Mouse (Mus musculus) frontal cortex, adult (tissue): ENCODE data around the gene Pef1.

Experiments used
- ATAC-seq: cut with Nextera tagmentation; 2 replicates; pipeline ENCODE4 v1.9.2; 2017; ENCODE audit warnings: mild to moderate bottlenecking, moderate library complexity, mixed read lengths; ENCODE audit not compliant: low TSS enrichment

Gene Pef1

GRCm38 (mm10) chr4:130138441-130139213, 36.3 kb downstream of the Pef1 start:
- no peak for ATAC-seq

GRCm38 (mm10) chr4:130139214-130139492, 36.8 kb downstream of the Pef1 start, which contains the start of gene Hcrtr1:
Hcrtr1 (minus strand) TSS chr4:130139359.
- ATAC-seq: no peak

DNA sequence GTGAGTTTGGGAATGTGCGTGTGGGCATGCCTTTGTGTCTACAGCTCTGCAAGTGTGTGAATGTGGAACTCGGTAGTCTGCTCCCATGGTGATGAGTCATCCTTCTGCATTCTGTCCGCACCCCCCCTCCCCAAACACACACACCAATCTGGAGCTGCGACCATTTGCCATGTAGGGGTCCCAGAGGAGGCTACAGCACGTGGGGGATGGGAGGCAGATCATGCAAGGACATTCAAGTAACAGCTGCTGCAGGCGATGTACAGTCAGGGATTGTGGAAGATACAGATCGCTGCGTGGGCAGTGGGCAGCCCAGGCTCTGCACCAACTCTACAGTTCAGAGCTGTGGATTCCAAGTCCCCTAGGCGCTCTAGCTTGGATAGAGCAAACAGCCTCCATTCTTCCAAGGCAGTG, 38.6 kb downstream of the Pef1 start:
- peak; percentile 88 for ATAC-seq

DNA sequence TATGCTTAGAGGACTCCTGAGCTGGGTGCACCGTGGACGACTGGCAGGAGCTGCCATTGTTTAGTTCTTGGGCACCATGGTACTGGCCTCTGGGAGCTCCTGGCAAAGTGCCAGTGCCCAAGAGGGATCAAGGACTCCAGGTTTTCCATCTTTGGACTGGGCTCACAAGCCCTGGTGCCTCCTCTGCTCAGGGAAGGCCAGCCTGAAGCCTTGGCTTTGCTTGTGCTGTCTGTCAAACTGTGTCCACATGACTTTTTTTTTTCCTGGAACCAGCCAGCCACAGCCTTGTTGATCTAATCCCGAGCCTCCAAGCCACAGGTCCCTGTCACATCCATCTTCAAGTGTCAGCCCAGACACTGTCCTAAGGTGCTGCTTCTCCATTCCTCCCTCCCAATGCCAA, 39.4 kb downstream of the Pef1 start:
- ATAC-seq: no peak

DNA sequence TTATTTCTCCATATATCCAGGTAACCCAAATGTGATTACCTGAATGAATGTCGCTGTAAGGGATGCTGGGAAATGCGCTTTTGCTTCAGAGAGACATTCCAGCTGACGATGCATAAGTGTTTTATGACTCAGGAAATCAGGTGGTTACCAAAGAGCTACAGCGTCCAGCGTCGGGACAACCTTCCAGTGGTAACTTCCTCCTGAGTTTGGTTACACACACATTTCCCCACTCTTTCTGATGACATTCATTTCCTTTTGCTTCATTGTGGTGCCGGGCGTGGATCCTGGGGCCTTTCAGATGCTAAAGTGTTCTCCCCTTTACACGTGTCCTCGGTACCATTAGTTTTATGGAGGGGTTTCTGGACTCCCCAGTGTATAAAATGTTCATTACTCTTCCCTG, 46.0 kb downstream of the Pef1 start:
- no peak for ATAC-seq

DNA sequence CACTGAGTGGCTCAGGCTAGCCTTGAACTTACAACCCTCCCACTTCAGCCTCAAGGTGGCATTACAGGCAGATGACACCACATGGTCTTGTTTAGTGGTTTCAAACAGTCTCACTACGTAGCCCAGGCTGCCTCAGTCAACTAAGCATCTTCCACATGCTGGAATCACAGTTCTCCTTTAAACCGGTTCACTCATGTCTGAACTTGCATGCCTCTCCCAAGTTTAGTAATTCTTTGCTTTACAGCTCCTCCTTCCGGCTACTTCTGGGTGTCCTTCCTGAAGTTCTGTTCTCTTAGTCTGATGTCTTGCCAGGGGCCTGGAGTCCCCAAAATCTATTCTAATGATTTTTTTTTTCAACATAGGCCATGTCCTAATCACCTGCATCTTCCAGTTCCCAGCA, 51.9 kb downstream of the Pef1 start:
- no peak for ATAC-seq

DNA sequence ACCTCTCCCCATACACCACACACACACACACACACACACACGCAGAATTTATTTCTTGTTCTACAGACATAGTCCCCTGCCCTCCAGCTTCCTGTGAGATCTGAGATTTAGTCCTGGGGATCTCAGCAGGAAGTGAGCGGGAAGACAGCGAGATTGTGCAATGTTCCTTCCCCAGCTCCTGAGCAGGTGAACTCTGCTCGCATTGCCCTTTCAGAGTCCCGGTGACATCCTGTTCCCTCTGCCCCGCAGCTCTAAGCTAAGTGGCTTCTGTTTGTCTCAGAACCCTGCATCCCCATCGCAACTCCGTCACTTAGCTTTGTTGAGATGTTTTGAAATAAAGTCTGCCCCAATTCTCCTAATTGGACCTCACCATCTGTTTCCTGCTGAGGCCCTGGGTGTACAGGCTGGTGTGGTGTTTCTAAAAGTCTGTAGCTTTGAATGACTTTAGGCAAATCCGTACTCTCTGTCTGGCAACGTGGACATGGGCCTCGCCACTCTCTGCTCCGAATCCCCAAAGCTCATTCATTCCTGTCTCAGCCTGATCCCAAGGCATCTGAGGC, 54.5 kb downstream of the Pef1 start:
- no peak for ATAC-seq

GRCm38 (mm10) chr4:130161349-130161748, 59.0 kb downstream of the Pef1 start:
- ATAC-seq: no peak

DNA sequence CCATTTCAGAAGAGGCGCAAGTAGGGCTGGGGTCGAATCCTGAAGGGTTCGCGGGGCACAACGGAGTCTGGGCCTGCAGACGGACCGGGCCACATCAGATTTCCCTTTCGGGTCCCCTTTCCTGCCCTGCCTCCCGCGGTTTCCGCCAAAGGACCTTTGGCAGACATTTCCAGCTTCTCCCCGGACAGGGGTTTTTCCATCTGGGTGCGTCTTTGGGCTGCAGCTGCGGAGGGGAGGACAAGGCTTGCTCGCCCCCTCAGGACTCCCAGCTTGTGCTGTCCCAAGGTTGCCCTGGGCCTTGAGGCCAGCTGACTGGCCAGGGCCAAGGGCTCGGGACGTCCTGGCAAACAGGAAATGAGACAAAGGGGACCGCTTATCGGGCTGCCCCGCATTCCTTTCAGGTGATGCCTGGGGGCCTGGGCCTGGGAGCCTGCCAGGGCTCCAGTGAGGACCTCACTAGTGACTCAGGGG, 61.1 kb downstream of the Pef1 start:
- ATAC-seq: no peak

DNA sequence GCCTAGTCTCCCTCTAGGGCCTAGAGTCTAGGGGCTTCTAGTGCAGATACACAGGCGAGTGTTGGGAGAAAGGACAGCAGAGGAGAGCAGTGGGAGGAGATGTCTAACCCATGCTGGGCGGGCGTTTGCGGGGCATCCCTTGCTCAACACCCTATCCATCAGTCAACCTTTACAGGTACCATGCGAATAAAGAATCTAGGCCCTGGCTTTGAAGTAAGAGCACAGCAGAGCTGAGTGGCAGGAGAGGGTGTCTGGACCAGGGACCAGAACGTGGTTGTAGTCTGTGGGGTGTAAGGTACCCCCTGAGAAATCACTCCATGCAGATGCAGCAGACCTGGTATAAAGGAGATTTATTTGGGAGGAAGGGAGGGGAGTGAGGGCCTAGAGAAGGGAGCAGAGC, 61.8 kb downstream of the Pef1 start:
- ATAC-seq: no peak

- ATAC-seq: no peak
These were observed 63.7 kb downstream of the Pef1 start for GRCm38 (mm10) chr4:130166061-130166460.

DNA sequence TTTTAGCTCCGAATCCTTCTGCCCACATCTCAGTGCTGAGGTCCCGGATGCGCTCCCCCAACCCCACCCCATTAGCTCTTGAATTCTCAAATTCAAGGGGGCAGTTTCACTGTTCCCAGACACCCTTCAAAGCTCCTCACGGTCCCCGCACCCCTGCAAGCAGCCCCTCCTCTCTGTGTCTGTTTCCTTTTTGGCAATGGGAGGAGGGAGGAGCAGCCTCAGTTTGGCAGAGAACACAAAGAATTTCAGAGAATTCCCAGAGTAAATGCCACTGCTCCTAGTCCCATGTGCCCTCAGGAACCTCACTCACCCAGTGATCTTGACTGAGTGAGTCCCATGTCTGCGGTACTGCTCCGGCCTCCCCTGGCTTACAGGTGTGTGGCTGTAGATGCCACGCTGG, 64.2 kb downstream of the Pef1 start:
- no peak for ATAC-seq

- ATAC-seq: no peak
These were observed 65.0 kb downstream of the Pef1 start for GRCm38 (mm10) chr4:130167321-130167720.

DNA sequence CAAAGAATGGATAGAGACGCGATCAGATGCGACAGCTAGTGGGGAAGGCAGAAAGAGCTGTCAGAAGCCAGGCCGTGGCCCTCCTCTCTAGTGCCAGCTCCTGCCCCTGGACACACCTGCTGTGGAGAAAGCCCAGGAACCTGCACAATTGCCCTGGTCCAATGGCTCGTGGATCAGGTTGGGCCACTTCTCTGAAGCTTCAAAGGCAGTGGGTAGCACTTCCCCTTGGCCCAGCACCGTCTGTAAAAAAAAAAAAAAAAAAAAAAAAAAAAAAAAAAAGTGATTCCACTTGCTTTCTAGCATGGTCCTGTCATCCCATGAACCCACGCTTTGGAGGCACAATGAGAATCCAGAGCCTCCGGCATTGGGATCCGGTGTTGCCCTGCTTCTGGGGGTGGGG, 65.5 kb downstream of the Pef1 start:
- no peak for ATAC-seq

- peak; percentile 41; the same call in 1 of the 2 replicates for ATAC-seq
These were observed 66.2 kb downstream of the Pef1 start for GRCm38 (mm10) chr4:130168280-130169183.

DNA sequence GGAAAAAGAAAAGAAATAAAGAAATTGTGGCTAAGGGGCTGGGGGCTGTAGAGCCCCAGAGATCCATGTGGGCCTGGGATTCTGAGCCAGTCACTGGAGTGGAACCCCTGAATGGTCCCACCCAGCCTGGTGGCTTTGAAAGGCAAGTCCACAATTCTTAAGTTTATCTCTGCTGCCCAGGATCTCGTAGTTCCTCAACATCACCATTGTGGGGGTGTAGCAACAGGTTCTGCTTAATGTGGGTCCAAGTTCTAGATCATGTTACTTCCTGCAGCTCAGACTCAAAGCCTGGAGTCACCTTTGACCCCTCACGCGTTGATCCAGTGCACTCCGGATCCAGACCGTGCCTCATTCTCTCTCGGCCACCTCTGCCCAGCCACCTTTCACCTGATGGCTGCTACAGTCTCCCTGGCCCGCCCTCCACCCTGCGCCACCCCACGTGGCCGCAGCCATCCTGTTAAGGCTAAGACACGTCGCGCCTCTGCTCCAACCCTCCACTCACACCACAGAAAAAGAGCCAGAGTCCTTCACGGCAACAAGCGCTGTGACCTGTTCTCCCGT, 67.1 kb downstream of the Pef1 start:
- ATAC-seq: no peak

DNA sequence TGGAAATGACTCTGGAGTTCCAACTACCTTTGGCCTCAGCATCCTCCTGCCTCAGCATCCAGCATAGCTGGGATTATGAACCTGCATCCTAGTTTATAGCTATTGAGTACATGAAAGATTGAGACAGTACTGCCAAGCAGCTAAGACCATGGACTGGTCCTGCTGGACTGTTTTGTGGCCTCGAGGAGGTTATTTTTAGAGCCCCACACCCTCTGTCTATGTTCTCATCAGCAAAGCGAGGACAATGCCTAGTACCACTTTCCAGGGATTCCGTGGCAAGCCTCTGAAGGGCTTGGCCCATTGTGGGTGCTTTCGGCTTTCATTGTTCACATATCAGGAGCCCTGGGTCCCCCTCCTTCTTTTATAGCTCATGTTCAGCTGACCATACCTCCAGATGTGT, 68.0 kb downstream of the Pef1 start:
- ATAC-seq: no peak

- ATAC-seq: no peak
These were observed 69.8 kb downstream of the Pef1 start for GRCm38 (mm10) chr4:130171951-130172765.

GRCm38 (mm10) chr4:130173060-130173822, 70.9 kb downstream of the Pef1 start:
- ATAC-seq: no peak

- no peak for ATAC-seq
These were observed 71.6 kb downstream of the Pef1 start for GRCm38 (mm10) chr4:130173911-130174311.
